Mouse (Mus musculus): Measurements from ENCODE around the gene Glis3. TPM values are rescaled to one million over a fixed set of nuclear protein-coding genes. Genes with fewer than 3 reads are reported as not detected.

Glis3 gene
- polyA plus RNA-seq, 1 experiment from 2014 or later = 4.4 TPM

DNA sequence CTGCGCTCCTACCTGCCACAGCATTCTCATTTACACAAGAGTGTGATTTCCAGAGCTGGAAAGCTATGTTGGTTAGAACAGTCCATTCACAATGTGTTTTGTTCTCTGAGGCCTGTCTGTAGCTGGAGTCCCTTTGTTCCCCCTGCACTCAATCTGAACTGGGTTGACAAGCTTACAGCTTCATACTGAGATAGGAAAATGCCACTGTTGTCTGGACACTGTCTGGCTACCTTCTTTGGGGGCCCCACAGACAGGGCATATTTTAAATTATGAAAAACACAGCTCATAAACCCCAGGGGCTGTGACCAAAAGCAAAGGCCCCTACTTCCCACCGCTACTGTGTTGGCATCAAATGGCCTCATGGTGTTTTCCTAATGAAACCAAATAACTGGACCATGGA lies 402.8 kb downstream of the Glis3 start:
- WGBS = 15% methylated on average over 2 of the region's 2 CpGs
- ATAC-seq (ENCODE audit: low FRiP score, low TSS enrichment) = no peak
- no peaks in the 10 kb centered on the region for H3K36me3 ChIP-seq (ENCODE audit: control insufficient read depth, insufficient read depth, low read length)
- H3K27ac ChIP-seq (replicated peaks; ENCODE audit: low read depth, low read length) = no peak overlapping the region
- H3K9me3 ChIP-seq (ENCODE audit: control insufficient read depth, low read length) = no peaks in the 10 kb centered on the region
- H3K27me3 ChIP-seq (ENCODE audit: control insufficient read depth, insufficient read depth, low read length) = no peaks in the 10 kb centered on the region; the same call in 1 of the 2 replicates
- H3K4me1 ChIP-seq (ENCODE audit: control insufficient read depth, insufficient read depth, low read length) = peaks cover 6% of the 10 kb centered on the region; the same call in 1 of the 2 replicates
- H3K9ac ChIP-seq (replicated peaks; ENCODE audit: low read length) = no peak overlapping the region
- no peak overlapping the region for H3K4me3 ChIP-seq (replicated peaks; ENCODE audit: low read depth, low read length)
- no peak overlapping the region for H3K4me2 ChIP-seq (ENCODE audit: low read length)
- DNase-seq = peak; percentile 27

DNA sequence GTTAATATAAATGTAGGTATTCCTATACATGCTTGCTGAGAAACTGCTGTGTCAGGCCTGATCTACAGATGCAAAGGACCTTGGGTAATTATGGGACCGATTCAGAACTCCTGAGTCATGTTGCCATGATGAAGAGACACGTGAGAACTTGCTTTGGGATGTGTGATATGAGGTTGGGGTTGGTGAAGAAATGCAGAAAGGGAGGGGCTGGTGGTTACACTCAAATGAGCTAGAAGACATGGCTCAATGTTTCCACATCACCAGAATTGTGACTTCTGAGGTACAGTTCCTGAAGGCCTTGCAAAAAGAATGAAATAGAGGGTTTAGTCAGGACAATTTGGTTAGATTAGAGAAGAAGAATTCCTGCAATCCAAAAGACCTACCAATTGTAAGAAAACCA lies 405.4 kb downstream of the Glis3 start:
- H3K4me1 ChIP-seq (ENCODE audit: control insufficient read depth, insufficient read depth, low read length) = peaks cover 6% of the 10 kb centered on the region; the same call in 1 of the 2 replicates
- no peaks in the 10 kb centered on the region for H3K9me3 ChIP-seq (ENCODE audit: control insufficient read depth, low read length)
- ATAC-seq (ENCODE audit: low FRiP score, low TSS enrichment) (no peak), DNase-seq (no peak)
- H3K27me3 ChIP-seq (ENCODE audit: control insufficient read depth, insufficient read depth, low read length) = no peaks in the 10 kb centered on the region; the same call in 1 of the 2 replicates
- 86% methylated on average over 2 of the region's 2 CpGs for WGBS
- H3K36me3 ChIP-seq (ENCODE audit: control insufficient read depth, insufficient read depth, low read length) = no peaks in the 10 kb centered on the region
- no peak overlapping the region for H3K4me3 ChIP-seq (replicated peaks; ENCODE audit: low read depth, low read length)
- H3K9ac ChIP-seq (replicated peaks; ENCODE audit: low read length) = no peak overlapping the region
- no peak overlapping the region for H3K27ac ChIP-seq (replicated peaks; ENCODE audit: low read depth, low read length)
- H3K4me2 ChIP-seq (ENCODE audit: low read length) = no peak overlapping the region

DNA sequence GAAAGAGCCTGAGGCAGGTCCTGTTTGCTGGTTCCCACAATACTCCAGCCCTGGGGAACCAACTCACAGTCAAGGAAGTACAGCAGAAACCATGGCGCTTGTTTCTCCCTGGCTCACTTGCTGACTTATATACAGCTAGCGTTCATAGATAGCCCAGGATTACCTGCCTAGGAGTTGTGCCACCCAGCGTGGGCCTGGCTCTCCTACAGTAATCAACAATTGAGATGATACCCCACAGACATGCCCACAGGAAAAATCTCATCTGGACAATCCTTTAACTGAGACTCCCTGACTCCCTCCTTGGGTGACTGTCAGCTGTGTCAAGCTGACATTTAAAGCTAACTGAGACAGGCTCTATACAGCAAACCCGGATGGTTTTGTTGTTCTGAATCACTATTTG lies 405.9 kb downstream of the Glis3 start:
- no peak for DNase-seq
- no peak overlapping the region for H3K4me2 ChIP-seq (ENCODE audit: low read length)
- no peaks in the 10 kb centered on the region; the same call in 1 of the 2 replicates for H3K27me3 ChIP-seq (ENCODE audit: control insufficient read depth, insufficient read depth, low read length)
- no peak overlapping the region for H3K27ac ChIP-seq (replicated peaks; ENCODE audit: low read depth, low read length)
- no peaks in the 10 kb centered on the region for H3K36me3 ChIP-seq (ENCODE audit: control insufficient read depth, insufficient read depth, low read length)
- WGBS = 86% methylated on average over 4 of the region's 4 CpGs
- H3K4me1 ChIP-seq (ENCODE audit: control insufficient read depth, insufficient read depth, low read length) = peaks cover 6% of the 10 kb centered on the region; the same call in 1 of the 2 replicates
- no peaks in the 10 kb centered on the region for H3K9me3 ChIP-seq (ENCODE audit: control insufficient read depth, low read length)
- no peak overlapping the region for H3K4me3 ChIP-seq (replicated peaks; ENCODE audit: low read depth, low read length)
- ATAC-seq (ENCODE audit: low FRiP score, low TSS enrichment) = no peak
- H3K9ac ChIP-seq (replicated peaks; ENCODE audit: low read length) = no peak overlapping the region

DNA sequence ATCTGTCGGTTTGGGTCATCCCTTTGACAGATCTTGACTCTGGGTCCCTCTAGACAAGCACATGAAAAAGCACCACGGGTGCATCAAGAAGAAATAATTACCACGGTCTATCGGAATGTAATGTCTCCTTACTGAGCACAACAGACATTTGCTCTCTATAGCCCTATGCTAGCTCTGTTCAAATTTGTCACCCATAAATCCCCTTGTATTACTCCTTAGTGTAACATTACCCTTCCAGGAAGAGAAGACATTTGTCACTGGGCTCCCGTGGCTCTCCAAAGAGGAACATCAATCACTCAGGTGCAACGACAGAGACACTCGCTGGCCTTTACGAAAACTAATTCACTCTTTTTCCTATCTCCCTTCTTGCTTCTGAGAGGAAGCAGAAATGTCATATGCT lies 413.0 kb downstream of the Glis3 start:
- ATAC-seq (ENCODE audit: low FRiP score, low TSS enrichment) (no peak), DNase-seq (no peak)
- no peak overlapping the region for H3K4me2 ChIP-seq (ENCODE audit: low read length)
- H3K4me3 ChIP-seq (replicated peaks; ENCODE audit: low read depth, low read length) = no peak overlapping the region
- H3K4me1 ChIP-seq (ENCODE audit: control insufficient read depth, insufficient read depth, low read length) = no peaks in the 10 kb centered on the region
- no peaks in the 10 kb centered on the region for H3K36me3 ChIP-seq (ENCODE audit: control insufficient read depth, insufficient read depth, low read length)
- no peaks in the 10 kb centered on the region for H3K27me3 ChIP-seq (ENCODE audit: control insufficient read depth, insufficient read depth, low read length)
- 84% methylated on average over 8 of the region's 8 CpGs for whole genome bisulfite sequencing
- no peak overlapping the region for H3K9ac ChIP-seq (replicated peaks; ENCODE audit: low read length)
- no peaks in the 10 kb centered on the region for H3K9me3 ChIP-seq (ENCODE audit: control insufficient read depth, low read length)
- no peak overlapping the region for H3K27ac ChIP-seq (replicated peaks; ENCODE audit: low read depth, low read length)

DNA sequence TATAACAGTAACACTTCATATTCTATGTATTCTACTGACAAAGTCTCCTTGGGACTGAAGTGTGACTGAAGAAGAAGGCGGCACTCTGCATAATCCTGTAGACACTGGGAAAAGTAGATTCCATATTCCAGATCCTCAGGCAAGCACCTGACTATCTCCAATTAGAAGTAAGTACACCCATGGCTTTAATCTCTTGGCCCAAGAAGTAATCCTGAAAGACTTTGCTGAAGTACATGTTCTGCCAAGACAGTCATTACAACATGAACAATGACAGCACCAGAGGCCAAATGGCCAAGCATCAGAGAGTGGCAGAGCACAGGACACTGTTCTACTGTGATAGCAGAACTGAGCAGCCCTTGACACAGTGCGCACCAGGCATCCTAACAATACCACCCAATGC lies 414.1 kb downstream of the Glis3 start:
- Histone ChIP-seq H3K27ac (replicated peaks; ENCODE audit: low read depth, low read length) (no peak overlapping the region), H3K27me3 (ENCODE audit: control insufficient read depth, insufficient read depth, low read length) (no peaks in the 10 kb centered on the region), H3K4me3 (replicated peaks; ENCODE audit: low read depth, low read length) (no peak overlapping the region), H3K9ac (replicated peaks; ENCODE audit: low read length) (no peak overlapping the region), H3K4me1 (ENCODE audit: control insufficient read depth, insufficient read depth, low read length) (no peaks in the 10 kb centered on the region), H3K4me2 (ENCODE audit: low read length) (no peak overlapping the region), H3K9me3 (ENCODE audit: control insufficient read depth, low read length) (no peaks in the 10 kb centered on the region), H3K36me3 (ENCODE audit: control insufficient read depth, insufficient read depth, low read length) (no peaks in the 10 kb centered on the region)
- DNase-seq (no peak), ATAC-seq (ENCODE audit: low FRiP score, low TSS enrichment) (no peak)
- 96% methylated on average over 2 of the region's 2 CpGs for WGBS

DNA sequence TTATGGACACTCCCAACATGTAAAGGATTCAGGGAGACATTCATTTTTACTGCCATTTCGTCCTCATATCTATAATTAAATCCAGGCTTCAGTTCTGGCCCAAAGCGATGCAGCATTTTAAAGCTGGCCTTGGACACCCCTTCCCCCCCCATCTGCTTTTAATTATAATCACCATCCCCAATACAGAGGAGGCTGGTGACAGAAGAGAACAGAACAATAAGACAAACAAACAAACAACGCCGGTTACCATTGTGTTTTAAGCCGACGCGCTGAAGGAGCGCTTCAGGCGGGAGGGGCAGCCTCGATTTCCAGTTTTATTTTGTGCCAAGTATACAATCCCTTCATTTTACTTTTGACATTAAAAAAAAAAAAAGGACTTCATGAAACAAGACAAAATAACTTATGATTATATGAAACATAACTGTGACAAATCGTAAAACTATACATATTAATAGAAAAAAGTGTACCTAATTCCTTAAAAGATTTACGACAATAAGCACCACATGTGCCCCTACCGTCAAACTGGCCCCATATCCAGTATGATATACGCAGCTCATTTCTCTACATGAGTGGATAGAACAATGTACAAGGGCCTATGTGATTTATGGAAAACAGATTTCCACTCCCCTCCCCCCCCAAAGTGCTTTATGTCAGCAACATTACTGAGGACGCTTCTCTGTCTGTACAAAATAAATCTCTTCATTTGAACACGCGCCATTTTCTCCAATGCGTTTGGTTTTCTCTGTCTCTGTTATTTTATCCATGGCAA lies 420.8 kb downstream of the Glis3 start:
- DNase-seq (peak; percentile 25), ATAC-seq (ENCODE audit: low FRiP score, low TSS enrichment) (no peak)
- 80% methylated on average over 18 of the region's 18 CpGs for WGBS
- H3K4me3 ChIP-seq (replicated peaks; ENCODE audit: low read depth, low read length) = no peak overlapping the region
- no peaks in the 10 kb centered on the region for H3K4me1 ChIP-seq (ENCODE audit: control insufficient read depth, insufficient read depth, low read length)
- no peak overlapping the region for H3K4me2 ChIP-seq (ENCODE audit: low read length)
- no peaks in the 10 kb centered on the region for H3K9me3 ChIP-seq (ENCODE audit: control insufficient read depth, low read length)
- H3K9ac ChIP-seq (replicated peaks; ENCODE audit: low read length) = no peak overlapping the region
- no peaks in the 10 kb centered on the region for H3K27me3 ChIP-seq (ENCODE audit: control insufficient read depth, insufficient read depth, low read length)
- H3K36me3 ChIP-seq (ENCODE audit: control insufficient read depth, insufficient read depth, low read length) = no peaks in the 10 kb centered on the region
- no peak overlapping the region for H3K27ac ChIP-seq (replicated peaks; ENCODE audit: low read depth, low read length)

DNA sequence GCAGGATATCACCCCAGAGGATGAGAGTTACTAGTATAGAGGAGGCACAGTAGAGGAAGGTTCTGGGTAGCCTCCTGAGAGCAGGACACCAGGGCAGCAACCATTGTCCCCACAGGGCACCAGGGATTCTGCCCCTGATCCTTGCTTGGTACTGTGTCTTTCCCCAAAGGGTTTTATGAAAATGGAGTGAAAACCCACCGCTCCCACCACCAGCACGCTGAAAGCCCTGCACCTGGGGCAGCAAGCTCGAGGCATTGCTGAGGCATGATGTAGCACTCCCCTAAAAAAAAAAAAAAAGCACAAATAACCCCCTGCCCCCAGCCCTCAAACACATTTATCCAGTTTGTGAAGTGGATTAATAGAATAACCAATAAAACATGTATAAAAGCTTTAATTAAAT lies 421.4 kb downstream of the Glis3 start:
- ATAC-seq (ENCODE audit: low FRiP score, low TSS enrichment) (no peak), DNase-seq (peak; percentile 15)
- Histone ChIP-seq H3K4me3 (replicated peaks; ENCODE audit: low read depth, low read length) (no peak overlapping the region), H3K9ac (replicated peaks; ENCODE audit: low read length) (no peak overlapping the region), H3K36me3 (ENCODE audit: control insufficient read depth, insufficient read depth, low read length) (no peaks in the 10 kb centered on the region), H3K4me1 (ENCODE audit: control insufficient read depth, insufficient read depth, low read length) (no peaks in the 10 kb centered on the region), H3K27ac (replicated peaks; ENCODE audit: low read depth, low read length) (no peak overlapping the region), H3K4me2 (ENCODE audit: low read length) (no peak overlapping the region), H3K27me3 (ENCODE audit: control insufficient read depth, insufficient read depth, low read length) (no peaks in the 10 kb centered on the region), H3K9me3 (ENCODE audit: control insufficient read depth, low read length) (no peaks in the 10 kb centered on the region)
- WGBS = 53% methylated on average over 3 of the region's 3 CpGs

DNA sequence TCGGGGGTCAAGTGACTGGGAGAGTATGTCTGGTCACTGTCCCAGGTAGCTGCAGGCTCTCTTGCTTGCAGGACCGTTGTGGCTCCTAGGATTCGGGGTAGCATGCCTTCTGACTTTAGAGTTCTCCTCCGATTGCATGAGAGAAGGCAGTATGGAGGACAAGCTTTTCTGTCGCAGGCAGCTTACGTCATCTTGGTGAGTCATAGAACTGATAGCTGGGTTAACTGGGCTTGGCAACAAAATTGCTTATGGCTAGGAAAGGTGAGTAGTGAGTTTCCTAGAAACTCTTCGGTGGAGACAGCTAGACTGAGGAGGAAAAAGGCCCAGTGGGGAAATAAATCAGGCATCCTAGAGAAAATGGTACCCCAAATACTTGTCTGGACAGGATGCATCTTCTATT lies 432.5 kb downstream of the Glis3 start:
- Histone ChIP-seq H3K4me3 (replicated peaks; ENCODE audit: low read depth, low read length) (no peak overlapping the region), H3K9ac (replicated peaks; ENCODE audit: low read length) (no peak overlapping the region), H3K4me1 (ENCODE audit: control insufficient read depth, insufficient read depth, low read length) (no peaks in the 10 kb centered on the region), H3K9me3 (ENCODE audit: control insufficient read depth, low read length) (no peaks in the 10 kb centered on the region), H3K36me3 (ENCODE audit: control insufficient read depth, insufficient read depth, low read length) (no peaks in the 10 kb centered on the region), H3K27me3 (ENCODE audit: control insufficient read depth, insufficient read depth, low read length) (no peaks in the 10 kb centered on the region), H3K27ac (replicated peaks; ENCODE audit: low read depth, low read length) (no peak overlapping the region), H3K4me2 (ENCODE audit: low read length) (no peak overlapping the region)
- DNase-seq = no peak
- ATAC-seq (ENCODE audit: low FRiP score, low TSS enrichment) = no peak
- WGBS = 91% methylated on average over 7 of the region's 7 CpGs

DNA sequence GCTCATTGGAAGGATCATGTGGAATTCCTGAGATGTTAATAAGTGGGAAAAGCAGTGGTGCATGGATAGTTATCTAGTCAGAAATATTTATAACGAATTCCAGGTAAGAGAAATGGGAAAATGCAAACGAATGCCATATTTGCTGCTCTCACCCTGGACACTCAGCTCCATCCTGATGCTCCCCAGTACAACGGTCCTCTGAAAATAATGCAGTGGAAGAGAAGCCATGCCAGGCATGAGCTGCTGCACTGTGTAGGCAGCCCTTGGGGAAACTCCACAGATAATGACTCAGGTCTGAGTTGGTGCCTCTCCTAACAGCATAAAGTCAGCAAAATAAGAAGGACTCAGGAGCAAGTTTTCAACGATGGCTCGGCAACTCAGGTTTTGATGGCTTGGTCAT lies 433.7 kb downstream of the Glis3 start:
- H3K4me3 ChIP-seq (replicated peaks; ENCODE audit: low read depth, low read length) = no peak overlapping the region
- H3K36me3 ChIP-seq (ENCODE audit: control insufficient read depth, insufficient read depth, low read length) = no peaks in the 10 kb centered on the region
- 89% methylated on average over 5 of the region's 5 CpGs for WGBS
- H3K9me3 ChIP-seq (ENCODE audit: control insufficient read depth, low read length) = no peaks in the 10 kb centered on the region
- H3K9ac ChIP-seq (replicated peaks; ENCODE audit: low read length) = no peak overlapping the region
- no peaks in the 10 kb centered on the region for H3K4me1 ChIP-seq (ENCODE audit: control insufficient read depth, insufficient read depth, low read length)
- DNase-seq (no peak), ATAC-seq (ENCODE audit: low FRiP score, low TSS enrichment) (no peak)
- H3K27ac ChIP-seq (replicated peaks; ENCODE audit: low read depth, low read length) = no peak overlapping the region
- no peaks in the 10 kb centered on the region for H3K27me3 ChIP-seq (ENCODE audit: control insufficient read depth, insufficient read depth, low read length)
- H3K4me2 ChIP-seq (ENCODE audit: low read length) = no peak overlapping the region

All from midbrain, embryonic 14.5 days (tissue).